In genomic region chr8:46078866-46079265, GRCm38 (mm10) we compare ENCODE assay signal across 27 mouse cellular contexts.
"Had no signal": no experiment of that assay in that cellular context is flagged by ENCODE, and none has a peak within 500 bp of the region (broad histone marks: within the 10 kb centered on the region; RNA-seq: fewer than 3 reads in every experiment).

No protein-coding gene starts in this region.

- H3K4me1 ChIP-seq: hindbrain, embryonic 10.5 days; hindbrain, embryonic 12.5 days; kidney, embryonic 15.5 days; limb, embryonic 10.5 days; limb, embryonic 12.5 days; liver, embryonic 15.5 days had no signal

- DNase-seq: gastrocnemius, postnatal 14 days; gastrocnemius, postnatal 36 days; heart, adult 18-20 months; heart, postnatal 10 days; heart, postnatal 36 days; kidney, adult 11 months; kidney, adult 2 months; kidney, adult 9 months; kidney, postnatal 14 days; kidney, postnatal 36 days; layer of hippocampus, adult 9-11 months; layer of hippocampus, postnatal 36 days; liver; liver, embryonic 13.5 days had no signal

- H3K27me3 ChIP-seq: heart, embryonic 12.5 days; hindbrain, embryonic 12.5 days; kidney, embryonic 15.5 days; limb, embryonic 12.5 days; liver, embryonic 13.5 days; liver, embryonic 15.5 days had no signal

- H3K9ac ChIP-seq: heart, embryonic 12.5 days; hindbrain, embryonic 12.5 days; hindbrain, embryonic 14.5 days; kidney, embryonic 15.5 days; limb, embryonic 12.5 days; liver, embryonic 13.5 days; liver, embryonic 15.5 days had no signal

- H3K4me2 ChIP-seq: heart, embryonic 12.5 days; hindbrain, embryonic 12.5 days; hindbrain, embryonic 14.5 days; kidney, embryonic 15.5 days; limb, embryonic 12.5 days; liver, embryonic 11.5 days; liver, embryonic 13.5 days; liver, embryonic 15.5 days had no signal

- H3K36me3 ChIP-seq: limb, embryonic 12.5 days; liver, embryonic 15.5 days had no signal

- H3K27ac ChIP-seq: heart, embryonic 10.5 days; hindbrain, embryonic 10.5 days; hindbrain, embryonic 12.5 days; hindbrain, embryonic 14.5 days; kidney, embryonic 15.5 days; kidney, postnatal 0 days; limb, embryonic 10.5 days; limb, embryonic 12.5 days; liver, embryonic 13.5 days; liver, embryonic 15.5 days had no signal

- H3K4me3 ChIP-seq: heart, embryonic 10.5 days; heart, embryonic 12.5 days; hindbrain, embryonic 10.5 days; hindbrain, embryonic 12.5 days; kidney, embryonic 15.5 days; limb, embryonic 10.5 days; limb, embryonic 12.5 days; liver, embryonic 13.5 days; liver, embryonic 15.5 days had no signal

- ATAC-seq: hindbrain, embryonic 16.5 days; intestine, embryonic 16.5 days had no signal

- H3K9me3 ChIP-seq: heart, embryonic 10.5 days; heart, embryonic 12.5 days; hindbrain, embryonic 10.5 days; hindbrain, embryonic 12.5 days; kidney, embryonic 15.5 days; limb, embryonic 10.5 days; limb, embryonic 12.5 days; liver, embryonic 13.5 days; liver, embryonic 15.5 days had no signal
